Mouse (Mus musculus) MEL (cell line): Measurements from ENCODE around the gene Hddc2.

Experiments
- CTCF ChIP-seq, 3 experiments: IDR thresholded peaks in 2 of 3; conservative IDR thresholded peaks in 1 of 3; 2 replicates each; pipeline ENCODE4 v1.5.1; 2011 to 2012; ENCODE audit warnings: low read length in 3 of 3, low read depth in 2 of 3, mild to moderate bottlenecking in 2 of 3, improper control_type of control experiment in 1 of 3, inconsistent platforms in 1 of 3, mixed read lengths in 1 of 3, moderate library complexity in 1 of 3; ENCODE audit not compliant: control insufficient read depth in 1 of 3, insufficient read depth in 1 of 3, poor library complexity in 1 of 3, severe bottlenecking in 1 of 3
- EP300 ChIP-seq, 2 experiments: IDR thresholded peaks; 2 replicates each; pipeline ENCODE4 v1.6.1; 2011; ENCODE audit warnings: improper control_type of control experiment in 2 of 2, low read length in 2 of 2, low read depth in 1 of 2, mild to moderate bottlenecking in 1 of 2
- HCFC1 ChIP-seq: IDR thresholded peaks from 2 replicates; pipeline ENCODE4 v1.6.1; 2012; ENCODE audit warnings: low read depth, mild to moderate bottlenecking, inconsistent platforms, low read length, improper control_type of control experiment, moderate library complexity
- KAT2A ChIP-seq: conservative IDR thresholded peaks from 2 replicates; pipeline ENCODE4 v1.6.1; 2012; ENCODE audit warnings: low read depth, low read length, improper control_type of control experiment, inconsistent platforms
- MAFK ChIP-seq: IDR thresholded peaks from 2 replicates; pipeline ENCODE4 v1.6.1; 2011; ENCODE audit warnings: low read depth, mild to moderate bottlenecking, low read length, improper control_type of control experiment, borderline replicate concordance
- MAZ ChIP-seq: IDR thresholded peaks from 2 replicates; pipeline ENCODE4 v1.6.1; 2012; ENCODE audit warnings: low read depth, mild to moderate bottlenecking, inconsistent platforms, low read length, improper control_type of control experiment
- MEF2A ChIP-seq: IDR thresholded peaks from 2 replicates; pipeline ENCODE4 v1.6.1; 2014; ENCODE audit warnings: low read depth, mild to moderate bottlenecking, inconsistent platforms, low read length, improper control_type of control experiment; ENCODE audit not compliant: poor library complexity, insufficient replicate concordance, severe bottlenecking; ENCODE audit errors: extremely low read depth
- MYB ChIP-seq: IDR thresholded peaks from 2 replicates; pipeline ENCODE4 v1.6.1; 2011; ENCODE audit warnings: mild to moderate bottlenecking, low read depth, low read length, improper control_type of control experiment
- POLR2A ChIP-seq, 2 experiments: IDR thresholded peaks; 2 replicates each; pipeline ENCODE4 v1.6.1; 2011 to 2012; ENCODE audit warnings: low read length in 2 of 2, mild to moderate bottlenecking in 2 of 2, control low read depth in 1 of 2, improper control_type of control experiment in 1 of 2, low read depth in 1 of 2, moderate library complexity in 1 of 2; ENCODE audit not compliant: control insufficient read depth in 1 of 2, insufficient read depth in 1 of 2, poor library complexity in 1 of 2
- POLR2AphosphoS2 ChIP-seq: IDR thresholded peaks from 2 replicates; pipeline ENCODE4 v1.6.1; 2011; ENCODE audit warnings: low read length, improper control_type of control experiment
- TAL1 ChIP-seq: IDR thresholded peaks from 2 replicates; pipeline ENCODE4 v1.6.1; 2012; ENCODE audit warnings: mild to moderate bottlenecking, inconsistent platforms, low read length, moderate library complexity, mixed read lengths
- TCF12 ChIP-seq: IDR thresholded peaks from 2 replicates; pipeline ENCODE4 v1.6.1; 2014; ENCODE audit warnings: low read depth, mild to moderate bottlenecking, inconsistent platforms, low read length, improper control_type of control experiment, moderate library complexity
- USF1 ChIP-seq: IDR thresholded peaks from 2 replicates; pipeline ENCODE4 v1.6.1; 2014; ENCODE audit warnings: low read depth, mild to moderate bottlenecking, inconsistent platforms, low read length, improper control_type of control experiment, moderate library complexity
- ZKSCAN1 ChIP-seq: IDR thresholded peaks from 2 replicates; pipeline ENCODE4 v1.6.1; 2012; ENCODE audit warnings: low read depth, mild to moderate bottlenecking, inconsistent platforms, low read length, improper control_type of control experiment, moderate library complexity

- TF ChIP-seq CTCF (IDR thresholded peaks at IDR 0.05 in 2 of 3, conservative IDR thresholded peaks at IDR 0.05 in 1 of 3; ENCODE audit: control insufficient read depth in 1 of 3, insufficient read depth in 1 of 3, low read depth in 2 of 3, low read length in 3 of 3, poor library complexity in 1 of 3, severe bottlenecking in 1 of 3) = no peak
- TF ChIP-seq EP300 (IDR thresholded peaks at IDR 0.05; ENCODE audit: low read depth in 1 of 2, low read length in 2 of 2) = no peak
- no peak for TF ChIP-seq ZKSCAN1
- no peak for TF ChIP-seq TCF12
- no peak for TF ChIP-seq USF1
- TF ChIP-seq MAFK = no peak
- no peak for TF ChIP-seq POLR2A (IDR thresholded peaks at IDR 0.05; ENCODE audit: control insufficient read depth in 1 of 2, insufficient read depth in 1 of 2, low read depth in 1 of 2, low read length in 2 of 2, poor library complexity in 1 of 2)
- TF ChIP-seq MEF2A = no peak
- TF ChIP-seq KAT2A = no peak
- TF ChIP-seq POLR2AphosphoS2 = no peak
- no peak for TF ChIP-seq HCFC1
- TF ChIP-seq MYB = no peak
- TF ChIP-seq TAL1 = no peak
- no peak for TF ChIP-seq MAZ
These were observed 23.2 kb downstream of the Hddc2 start for GRCm38 (mm10) chr10:31336432-31336831.
